Mouse (Mus musculus) left cerebral cortex, postnatal 10 days (tissue): Measurements from ENCODE around the gene Dglucy. TPM values are rescaled to one million over a fixed set of nuclear protein-coding genes. Genes with fewer than 3 reads are reported as not detected.

Experiments used
- DNase-seq, 2 experiments: peaks; one replicate each; pipeline ENCODE4 v3.0.0; 2021 to 2022; ENCODE audit warnings: low spot score in 2 of 2, mixed read lengths in 1 of 2; ENCODE audit errors: extremely low spot score in 1 of 2
- intact Hi-C: fragments of 180-260 bp; cut with DNase I; formaldehyde crosslinking; loops from one replicate; pipeline ENCODE4 v1.15.1; 2025
- total RNA-seq, 2 experiments: library from RNA; stranded (reverse); gene quantifications; 2 replicates each; pipeline ENCODE4 v1.2.3; 2021

The Dglucy gene
- total RNA-seq = 1 to 10 TPM; 5.5 to 7.3 TPM

- DNase-seq = peak; percentile 89 to 93
- intact Hi-C loops = no loop called here
Observed at GRCm38 (mm10) chr12:100778934-100779865, at the start of gene Dglucy. TSS of gene Dglucy (plus strand) at chr12:100779057.

GRCm38 (mm10) chr12:100735156-100735555 is 43.7 kb upstream of the Dglucy start:
- intact Hi-C loops = no loop called here
- DNase-seq = no peak

- intact Hi-C loops = no loop called here
- no peak for DNase-seq
Observed at GRCm38 (mm10) chr12:100735581-100735980, 43.3 kb upstream of the Dglucy start.

GRCm38 (mm10) chr12:100738498-100738897 is 40.4 kb upstream of the Dglucy start:
- no peak for DNase-seq
- intact Hi-C loops = no loop called here

GRCm38 (mm10) chr12:100739011-100739570 is 39.8 kb upstream of the Dglucy start:
- intact Hi-C loops = no loop called here
- no peak for DNase-seq

GRCm38 (mm10) chr12:100740313-100740712 is 38.5 kb upstream of the Dglucy start:
- no peak for DNase-seq
- intact Hi-C loops = no loop called here

GRCm38 (mm10) chr12:100742468-100742867 is 36.4 kb upstream of the Dglucy start:
- intact Hi-C loops = no loop called here
- DNase-seq = no peak

GRCm38 (mm10) chr12:100752977-100753376 is 25.9 kb upstream of the Dglucy start:
- intact Hi-C loops = no loop called here

GRCm38 (mm10) chr12:100753716-100754115 is 25.1 kb upstream of the Dglucy start:
- DNase-seq = no peak
- intact Hi-C loops = no loop called here

More at GRCm38 (mm10) chr12:100752977-100753376, 25.9 kb upstream of the Dglucy start:
- DNase-seq = no peak

- intact Hi-C loops = no loop called here
- no peak for DNase-seq
Observed at GRCm38 (mm10) chr12:100757427-100757826, 21.4 kb upstream of the Dglucy start.

GRCm38 (mm10) chr12:100762663-100763425 is 16.0 kb upstream of the Dglucy start:
- DNase-seq = no peak
- intact Hi-C loops = no loop called here

- intact Hi-C loops = no loop called here
- DNase-seq = no peak
Observed at GRCm38 (mm10) chr12:100764329-100765018, 14.4 kb upstream of the Dglucy start.

GRCm38 (mm10) chr12:100769871-100770270 is 9.0 kb upstream of the Dglucy start:
- no peak for DNase-seq
- intact Hi-C loops = no loop called here

- DNase-seq = no peak
- intact Hi-C loops = no loop called here
Observed at GRCm38 (mm10) chr12:100770765-100771164, 8.1 kb upstream of the Dglucy start.

- DNase-seq = peak; percentile 63 to 80
- intact Hi-C loops = no loop called here
Observed at GRCm38 (mm10) chr12:100772230-100772984, 6.5 kb upstream of the Dglucy start.

- DNase-seq = no peak
- intact Hi-C loops = no loop called here
Observed at GRCm38 (mm10) chr12:100774756-100775155, 4.1 kb upstream of the Dglucy start.

- DNase-seq = no peak
- intact Hi-C loops = no loop called here
Observed at GRCm38 (mm10) chr12:100775291-100775690, 3.6 kb upstream of the Dglucy start.

GRCm38 (mm10) chr12:100775911-100776581 is 2.8 kb upstream of the Dglucy start:
- intact Hi-C loops = no loop called here
- DNase-seq = peak in 1 of 2 experiments; percentile 29
